Mouse (Mus musculus) midbrain, embryonic 16.5 days (tissue): ENCODE measurements at regions not wholly inside any gene's neighbourhood (a gene's known extent, or its start where the extent isn't known, plus 50 kb on each side); places are given as distances from the start of the nearest gene placed in this dataset.

Source experiments
- ATAC-seq: fragments of 200-750 bp; cut with Nextera tagmentation; 2 replicates; pipeline ENCODE4 v1.8.0; 2017; ENCODE audit warnings: moderate TSS enrichment
- H3K27ac ChIP-seq: fragments of 300-500 bp; sonication (generic); 2 replicates; pipeline ENCODE4 v1.5.1; 2014; ENCODE audit warnings: mild to moderate bottlenecking, low read length, mixed read lengths
- H3K27me3 ChIP-seq: fragments of 300-500 bp; sonication (generic); 2 replicates; pipeline ENCODE4 v1.6.1; 2014; ENCODE audit warnings: low read depth, low read length, mixed read lengths; ENCODE audit not compliant: control insufficient read depth, insufficient read depth
- H3K36me3 ChIP-seq: fragments of 300-500 bp; sonication (generic); 2 replicates; pipeline ENCODE4 v1.6.1; 2014; ENCODE audit warnings: mild to moderate bottlenecking, low read length, moderate library complexity, mixed read lengths; ENCODE audit not compliant: control insufficient read depth, insufficient read depth
- H3K4me1 ChIP-seq: fragments of 300-500 bp; sonication (generic); 2 replicates; pipeline ENCODE4 v1.6.1; 2014; ENCODE audit warnings: mild to moderate bottlenecking, low read length, mixed read lengths; ENCODE audit not compliant: control insufficient read depth, insufficient read depth
- H3K4me2 ChIP-seq: fragments of 300-500 bp; sonication (generic); 2 replicates; pipeline ENCODE4 v1.6.1; 2014; ENCODE audit warnings: mild to moderate bottlenecking, low read length, mixed read lengths
- H3K4me3 ChIP-seq: fragments of 300-500 bp; sonication (generic); 2 replicates; pipeline ENCODE4 v1.5.1; 2014; ENCODE audit warnings: low read depth, mild to moderate bottlenecking, low read length, moderate library complexity, mixed read lengths
- H3K9ac ChIP-seq: fragments of 300-500 bp; sonication (generic); 2 replicates; pipeline ENCODE4 v1.6.1; 2014; ENCODE audit warnings: low read depth, low read length, mixed read lengths
- H3K9me3 ChIP-seq: fragments of 300-500 bp; sonication (generic); replicated peaks from 2 replicates; pipeline ENCODE4 v1.6.1; 2014; ENCODE audit warnings: mild to moderate bottlenecking, low read length, mixed read lengths; ENCODE audit not compliant: control insufficient read depth, poor library complexity, severe bottlenecking
- WGBS: fragments of 180-500 bp; shearing (Covaris S2); extraction: QIAGEN DNeasy Blood & Tissue Kit; methylation state at CpG from one replicate; pipeline ENCODE4 v1.1.7; 2014; 5-methylcytosine and 5-hydroxymethylcytosine counted together

- no peak overlapping the region for H3K4me2 ChIP-seq
- no peaks in the 10 kb centered on the region for H3K36me3 ChIP-seq
- whole genome bisulfite sequencing = 50% methylated on average over 5 of the region's 5 CpGs
- no peak overlapping the region for H3K27ac ChIP-seq
- no peak overlapping the region for H3K9ac ChIP-seq
- no peaks in the 10 kb centered on the region for H3K9me3 ChIP-seq
- ATAC-seq = no peak
- H3K4me3 ChIP-seq = no peak overlapping the region
- no peaks in the 10 kb centered on the region for H3K4me1 ChIP-seq
- H3K27me3 ChIP-seq = no peaks in the 10 kb centered on the region
These were observed 93.1 kb downstream of the Fam43a start for GRCm38 (mm10) chr16:30692541-30693141.

GRCm38 (mm10) chr16:30693206-30693605 is 93.7 kb downstream of the Fam43a start:
- no peak overlapping the region for H3K27ac ChIP-seq
- H3K4me3 ChIP-seq = no peak overlapping the region
- 76% methylated on average over 3 of the region's 3 CpGs for WGBS
- ATAC-seq = no peak
- no peaks in the 10 kb centered on the region for H3K4me1 ChIP-seq
- no peaks in the 10 kb centered on the region for H3K27me3 ChIP-seq
- no peaks in the 10 kb centered on the region for H3K36me3 ChIP-seq
- H3K9me3 ChIP-seq = no peaks in the 10 kb centered on the region
- H3K4me2 ChIP-seq = no peak overlapping the region
- no peak overlapping the region for H3K9ac ChIP-seq

GRCm38 (mm10) chr16:30693839-30694527 is 94.5 kb downstream of the Fam43a start:
- H3K4me3 ChIP-seq = no peak overlapping the region
- WGBS = 95% methylated on average over 1 of the region's 1 CpGs
- H3K9me3 ChIP-seq = no peaks in the 10 kb centered on the region

GRCm38 (mm10) chr16:30695691-30696090 is 96.2 kb downstream of the Fam43a start:
- H3K27me3 ChIP-seq = no peaks in the 10 kb centered on the region
- H3K4me1 ChIP-seq = no peaks in the 10 kb centered on the region
- H3K4me3 ChIP-seq = no peak overlapping the region
- no peak overlapping the region for H3K9ac ChIP-seq
- no peaks in the 10 kb centered on the region for H3K9me3 ChIP-seq
- ATAC-seq = no peak
- WGBS = 88% methylated on average over 8 of the region's 8 CpGs
- H3K4me2 ChIP-seq = no peak overlapping the region
- H3K36me3 ChIP-seq = no peaks in the 10 kb centered on the region
- H3K27ac ChIP-seq = no peak overlapping the region

More at GRCm38 (mm10) chr16:30693839-30694527, 94.5 kb downstream of the Fam43a start:
- Histone ChIP-seq H3K36me3 (no peaks in the 10 kb centered on the region), H3K4me2 (no peak overlapping the region), H3K9ac (no peak overlapping the region), H3K27me3 (no peaks in the 10 kb centered on the region), H3K27ac (no peak overlapping the region), H3K4me1 (no peaks in the 10 kb centered on the region)
- no peak for ATAC-seq

- Histone ChIP-seq H3K27ac (no peak overlapping the region), H3K4me3 (no peak overlapping the region), H3K4me2 (no peak overlapping the region), H3K9me3 (no peaks in the 10 kb centered on the region), H3K4me1 (no peaks in the 10 kb centered on the region), H3K27me3 (no peaks in the 10 kb centered on the region), H3K36me3 (no peaks in the 10 kb centered on the region), H3K9ac (no peak overlapping the region)
- WGBS = 83% methylated on average over 4 of the region's 4 CpGs
- ATAC-seq = no peak
These were observed 97.7 kb downstream of the Fam43a start for GRCm38 (mm10) chr16:30697209-30697608.

- no peak overlapping the region for H3K4me2 ChIP-seq
- H3K27me3 ChIP-seq = no peaks in the 10 kb centered on the region
- H3K36me3 ChIP-seq = no peaks in the 10 kb centered on the region
- WGBS = 44% methylated on average over 2 of the region's 2 CpGs
- no peaks in the 10 kb centered on the region for H3K9me3 ChIP-seq
- H3K27ac ChIP-seq = no peak overlapping the region
- H3K4me1 ChIP-seq = no peaks in the 10 kb centered on the region
- H3K4me3 ChIP-seq = no peak overlapping the region
- no peak overlapping the region for H3K9ac ChIP-seq
- no peak for ATAC-seq
These were observed 98.3 kb downstream of the Fam43a start for GRCm38 (mm10) chr16:30697806-30698205.

GRCm38 (mm10) chr16:30703831-30704230 is 104.3 kb downstream of the Fam43a start:
- Histone ChIP-seq H3K36me3 (no peaks in the 10 kb centered on the region), H3K27ac (no peak overlapping the region), H3K9ac (no peak overlapping the region), H3K4me1 (no peaks in the 10 kb centered on the region), H3K4me2 (no peak overlapping the region), H3K9me3 (peaks cover 8% of the 10 kb centered on the region; the same call in 1 of the 2 replicates), H3K4me3 (no peak overlapping the region), H3K27me3 (no peaks in the 10 kb centered on the region)
- no peak for ATAC-seq
- 95% methylated on average over 8 of the region's 8 CpGs for WGBS

GRCm38 (mm10) chr16:30709501-30709900 is 110.0 kb downstream of the Fam43a start:
- WGBS = 61% methylated on average over 15 of the region's 15 CpGs
- Histone ChIP-seq H3K4me3 (no peak overlapping the region), H3K4me2 (no peak overlapping the region), H3K27ac (no peak overlapping the region), H3K4me1 (no peaks in the 10 kb centered on the region), H3K9ac (no peak overlapping the region), H3K27me3 (no peaks in the 10 kb centered on the region), H3K36me3 (no peaks in the 10 kb centered on the region), H3K9me3 (peaks cover 8% of the 10 kb centered on the region; the same call in 1 of the 2 replicates)
- no peak for ATAC-seq

GRCm38 (mm10) chr16:30709975-30710374 is 110.5 kb downstream of the Fam43a start:
- no peaks in the 10 kb centered on the region for H3K36me3 ChIP-seq
- H3K4me2 ChIP-seq = no peak overlapping the region
- H3K4me1 ChIP-seq = no peaks in the 10 kb centered on the region
- ATAC-seq = no peak
- H3K4me3 ChIP-seq = no peak overlapping the region
- no peaks in the 10 kb centered on the region for H3K27me3 ChIP-seq
- H3K9ac ChIP-seq = no peak overlapping the region
- WGBS = 86% methylated on average over 2 of the region's 2 CpGs
- H3K27ac ChIP-seq = no peak overlapping the region
- peaks cover 8% of the 10 kb centered on the region; the same call in 1 of the 2 replicates for H3K9me3 ChIP-seq
